Mouse (Mus musculus) midbrain, embryonic 13.5 days (tissue): Measurements from ENCODE around the gene Chrnb4. TPM values are rescaled to one million over a fixed set of nuclear protein-coding genes. Genes with fewer than 3 reads are reported as not detected.
A peak's percentile ranks its signal among the peaks of the same experiment; 100 is the strongest.

Source experiments
- ATAC-seq: fragments of 200-750 bp; cut with Nextera tagmentation; 2 replicates; pipeline ENCODE4 v1.8.0; 2017; ENCODE audit warnings: mild to moderate bottlenecking, moderate TSS enrichment, moderate library complexity
- H3K27ac ChIP-seq: fragments of 300-500 bp; sonication (generic); 2 replicates; pipeline ENCODE4 v1.5.1; 2015; ENCODE audit warnings: inconsistent platforms, mild to moderate bottlenecking, moderate library complexity
- H3K27me3 ChIP-seq: fragments of 300-500 bp; sonication (generic); 2 replicates; pipeline ENCODE4 v1.6.1; 2015; ENCODE audit warnings: mild to moderate bottlenecking, inconsistent platforms
- H3K36me3 ChIP-seq: fragments of 300-500 bp; sonication (generic); 2 replicates; pipeline ENCODE4 v1.6.1; 2015; ENCODE audit warnings: mild to moderate bottlenecking, inconsistent platforms
- H3K4me1 ChIP-seq: fragments of 300-500 bp; sonication (generic); replicated peaks from 2 replicates; pipeline ENCODE4 v1.6.1; 2015; ENCODE audit warnings: inconsistent platforms
- H3K4me2 ChIP-seq: fragments of 300-500 bp; sonication (generic); replicated peaks from 2 replicates; pipeline ENCODE4 v1.6.1; 2015; ENCODE audit warnings: moderate library complexity, mild to moderate bottlenecking, inconsistent platforms
- H3K4me3 ChIP-seq: fragments of 300-500 bp; sonication (generic); replicated peaks from 2 replicates; pipeline ENCODE4 v1.5.1; 2015; ENCODE audit warnings: mild to moderate bottlenecking, inconsistent platforms
- H3K9ac ChIP-seq: fragments of 300-500 bp; sonication (generic); replicated peaks from 2 replicates; pipeline ENCODE4 v1.6.1; 2015; ENCODE audit warnings: mild to moderate bottlenecking, inconsistent platforms
- H3K9me3 ChIP-seq: fragments of 300-500 bp; sonication (generic); 2 replicates; pipeline ENCODE4 v1.6.1; 2016; ENCODE audit warnings: mild to moderate bottlenecking, inconsistent platforms
- WGBS: fragments of 180-500 bp; shearing (Covaris S2); methylation state at CpG from one replicate; pipeline ENCODE4 v1.1.7; 2015; 5-methylcytosine and 5-hydroxymethylcytosine counted together
- polyA plus RNA-seq: library from polyadenylated mRNA; unstranded; fragments of >200 nt; fragmentation: Nextera tagmentation; extraction: Ambion mirVana; gene quantifications from 2 replicates; pipeline ENCODE4 v1.2.1, GENCODE M21; 2015

The Chrnb4 gene
- polyA plus RNA-seq: 0.89 and 0.99 TPM in 2 replicates

GRCm38 (mm10) chr9:55048211-55048880, at the start of gene Chrnb4:
Gene Chrnb4, minus strand, starts transcription at chr9:55048779.
- ATAC-seq: peak; percentile 69
- Histone ChIP-seq H3K9me3 (no peaks in the 10 kb centered on the region), H3K27me3 (peaks cover 8% of the 10 kb centered on the region), H3K4me3 (peak within 1 kb of the TSS; percentile 46), H3K4me1 (peaks cover 18% of the 10 kb centered on the region), H3K9ac (peak within 1 kb of the TSS; percentile 58), H3K36me3 (no peaks in the 10 kb centered on the region), H3K4me2 (peak within 1 kb of the TSS; percentile 72), H3K27ac (no peak within 1 kb of the TSS)
- under 1% methylated on average over 23 of the region's 23 CpGs for WGBS

DNA sequence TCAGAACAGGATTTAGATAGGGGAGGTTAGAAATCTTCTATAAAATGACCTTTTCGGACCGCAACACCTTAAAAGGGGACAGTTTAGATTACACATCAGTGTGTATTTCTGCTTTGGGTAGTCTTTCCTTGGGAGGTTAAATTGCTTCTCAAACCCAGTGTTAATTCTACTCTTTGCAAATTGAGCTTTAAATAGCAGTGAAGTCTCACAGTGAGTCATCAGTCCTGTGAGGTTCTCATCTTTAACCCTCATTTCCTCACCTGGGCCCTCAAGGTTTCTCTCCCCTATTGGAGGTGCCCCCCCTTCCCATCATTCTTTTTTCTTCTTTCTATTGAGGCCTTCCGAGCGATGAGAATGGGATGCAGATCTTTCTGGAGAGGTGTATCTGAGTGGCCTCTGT, 48.3 kb upstream of the Chrnb4 start:
- 94% methylated on average over 4 of the region's 4 CpGs for WGBS
- no peak for ATAC-seq
- Histone ChIP-seq H3K36me3 (no peaks in the 10 kb centered on the region), H3K9ac (no peak overlapping the region), H3K4me2 (no peak overlapping the region), H3K4me1 (no peaks in the 10 kb centered on the region), H3K9me3 (no peaks in the 10 kb centered on the region), H3K27me3 (no peaks in the 10 kb centered on the region), H3K27ac (no peak overlapping the region), H3K4me3 (no peak overlapping the region)

- Histone ChIP-seq H3K4me1 (no peaks in the 10 kb centered on the region), H3K4me3 (no peak overlapping the region), H3K27me3 (no peaks in the 10 kb centered on the region), H3K4me2 (no peak overlapping the region), H3K36me3 (no peaks in the 10 kb centered on the region), H3K27ac (no peak overlapping the region), H3K9ac (no peak overlapping the region), H3K9me3 (no peaks in the 10 kb centered on the region)
- 70% methylated on average over 3 of the region's 3 CpGs for WGBS
- no peak for ATAC-seq
These were observed 47.5 kb upstream of the Chrnb4 start for GRCm38 (mm10) chr9:55096033-55096432.

GRCm38 (mm10) chr9:55090141-55090540, 41.6 kb upstream of the Chrnb4 start:
- Histone ChIP-seq H3K9me3 (no peaks in the 10 kb centered on the region), H3K27me3 (no peaks in the 10 kb centered on the region), H3K4me1 (peaks cover 3% of the 10 kb centered on the region; the same call in 1 of the 2 replicates), H3K27ac (no peak overlapping the region), H3K4me2 (no peak overlapping the region), H3K4me3 (no peak overlapping the region), H3K36me3 (no peaks in the 10 kb centered on the region), H3K9ac (no peak overlapping the region)
- 45% methylated on average over 5 of the region's 5 CpGs for WGBS
- ATAC-seq: no peak

GRCm38 (mm10) chr9:55089226-55089625, 40.6 kb upstream of the Chrnb4 start:
- H3K9me3 ChIP-seq: no peaks in the 10 kb centered on the region
- peaks cover 4% of the 10 kb centered on the region for H3K4me1 ChIP-seq
- no peaks in the 10 kb centered on the region for H3K27me3 ChIP-seq
- H3K4me2 ChIP-seq: no peak overlapping the region
- no peak overlapping the region for H3K9ac ChIP-seq
- H3K36me3 ChIP-seq: no peaks in the 10 kb centered on the region
- H3K4me3 ChIP-seq: no peak overlapping the region
- 81% methylated on average over 2 of the region's 2 CpGs for WGBS
- no peak for ATAC-seq
- no peak overlapping the region for H3K27ac ChIP-seq

DNA sequence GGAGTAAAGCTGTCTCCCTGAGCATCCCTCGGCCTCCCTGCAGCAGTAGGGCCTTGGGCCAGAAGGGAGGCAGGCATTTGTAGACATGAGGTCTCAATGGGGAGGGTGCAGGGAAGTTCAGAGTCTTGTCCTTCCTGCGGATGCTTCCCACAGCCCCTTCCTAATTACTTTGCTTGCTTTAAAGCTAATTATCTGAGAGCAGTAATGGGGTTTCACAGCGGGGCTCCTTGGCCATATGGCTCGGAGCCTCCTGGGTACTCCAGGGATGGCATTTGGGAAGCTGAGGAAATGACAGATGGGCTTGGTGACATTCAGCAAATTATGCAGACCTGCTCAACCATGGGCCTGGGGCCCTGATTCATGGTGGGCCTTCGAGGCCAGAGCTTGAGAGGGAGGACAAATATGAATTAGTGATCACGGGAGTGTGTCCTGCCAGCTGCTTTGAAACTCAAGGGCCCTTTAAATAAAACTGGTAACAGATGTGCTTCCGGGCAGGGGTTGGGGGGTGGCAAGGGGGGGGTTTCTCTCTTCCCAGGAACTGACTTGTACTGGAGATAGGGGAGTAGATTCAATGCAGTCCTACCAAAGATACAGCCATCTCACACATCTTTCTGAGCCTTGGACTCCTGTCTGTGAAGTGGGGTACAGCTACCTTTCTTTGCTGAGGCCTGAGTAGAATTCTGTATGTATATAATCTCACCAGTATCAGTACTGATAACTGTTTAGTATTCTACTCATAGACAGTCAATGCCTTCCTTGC, 34.8 kb upstream of the Chrnb4 start:
- Histone ChIP-seq H3K4me3 (no peak overlapping the region), H3K27me3 (no peaks in the 10 kb centered on the region), H3K36me3 (no peaks in the 10 kb centered on the region), H3K4me2 (no peak overlapping the region), H3K9ac (no peak overlapping the region), H3K27ac (peak overlapping the region; percentile 62), H3K4me1 (peaks cover 23% of the 10 kb centered on the region), H3K9me3 (no peaks in the 10 kb centered on the region)
- peak; percentile 92 for ATAC-seq
- WGBS: 16% methylated on average over 7 of the region's 7 CpGs

DNA sequence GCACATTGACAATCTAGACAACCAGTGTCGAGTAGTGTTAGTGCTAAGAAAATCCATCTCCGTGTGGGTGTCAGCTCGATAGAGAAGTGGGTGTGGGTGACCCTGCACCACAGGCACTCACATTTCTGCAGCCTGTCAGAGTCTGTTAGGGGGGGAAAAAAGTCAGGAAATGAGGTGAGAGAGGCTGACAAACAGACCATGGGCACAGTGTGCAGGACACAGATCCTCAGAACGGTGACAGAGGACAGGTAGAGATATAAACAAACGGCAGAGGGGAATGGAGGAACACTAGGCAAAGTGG, 19.3 kb upstream of the Chrnb4 start:
- no peaks in the 10 kb centered on the region; the same call in 1 of the 2 replicates for H3K27me3 ChIP-seq
- peaks cover 25% of the 10 kb centered on the region for H3K4me1 ChIP-seq
- H3K9me3 ChIP-seq: no peaks in the 10 kb centered on the region
- no peak; the same call in 1 of the 2 replicates for ATAC-seq
- H3K9ac ChIP-seq: no peak overlapping the region
- no peaks in the 10 kb centered on the region for H3K36me3 ChIP-seq
- peak overlapping the region; percentile 25 for H3K4me2 ChIP-seq
- peak overlapping the region; percentile 51 for H3K27ac ChIP-seq
- H3K4me3 ChIP-seq: no peak overlapping the region
- 23% methylated on average over 5 of the region's 5 CpGs for WGBS

GRCm38 (mm10) chr9:55067260-55067964, 18.8 kb upstream of the Chrnb4 start:
- WGBS: 8% methylated on average over 8 of the region's 8 CpGs

DNA sequence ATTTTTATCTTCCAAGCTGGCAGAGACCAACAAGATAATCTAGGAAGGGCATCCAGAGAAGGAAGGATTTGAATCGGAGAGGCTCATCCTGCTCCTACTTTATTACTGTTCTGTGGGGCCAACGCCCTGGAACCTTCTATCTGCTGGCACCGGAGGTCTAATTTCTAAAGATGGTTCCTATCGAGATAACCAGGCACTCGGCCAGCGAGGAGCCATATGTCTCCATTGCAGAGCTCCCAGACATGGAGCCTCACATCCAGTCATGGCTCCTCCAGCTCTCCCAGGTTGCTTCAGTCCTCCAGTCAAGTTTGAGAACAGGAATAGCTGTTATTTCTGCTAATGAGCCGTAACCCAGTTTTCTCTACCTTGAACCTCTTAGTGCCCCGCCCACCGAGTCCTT, 16.7 kb upstream of the Chrnb4 start:
- H3K9me3 ChIP-seq: no peaks in the 10 kb centered on the region
- ATAC-seq: no peak
- WGBS: 91% methylated on average over 9 of the region's 9 CpGs
- H3K4me3 ChIP-seq: no peak overlapping the region
- H3K4me2 ChIP-seq: no peak overlapping the region
- no peak overlapping the region for H3K9ac ChIP-seq
- no peaks in the 10 kb centered on the region for H3K36me3 ChIP-seq
- H3K4me1 ChIP-seq: peaks cover 25% of the 10 kb centered on the region
- peaks cover 8% of the 10 kb centered on the region for H3K27me3 ChIP-seq
- no peak overlapping the region for H3K27ac ChIP-seq

More at GRCm38 (mm10) chr9:55067260-55067964, 18.8 kb upstream of the Chrnb4 start:
- peak overlapping the region; percentile 25 for H3K4me2 ChIP-seq
- peaks cover 25% of the 10 kb centered on the region for H3K4me1 ChIP-seq
- H3K27me3 ChIP-seq: peaks cover 2% of the 10 kb centered on the region; the same call in 1 of the 2 replicates
- no peaks in the 10 kb centered on the region for H3K9me3 ChIP-seq
- peak; percentile 92 for ATAC-seq
- H3K4me3 ChIP-seq: no peak overlapping the region
- no peaks in the 10 kb centered on the region for H3K36me3 ChIP-seq
- peak overlapping the region; percentile 51; the same call in 1 of the 2 replicates for H3K27ac ChIP-seq
- H3K9ac ChIP-seq: no peak overlapping the region

DNA sequence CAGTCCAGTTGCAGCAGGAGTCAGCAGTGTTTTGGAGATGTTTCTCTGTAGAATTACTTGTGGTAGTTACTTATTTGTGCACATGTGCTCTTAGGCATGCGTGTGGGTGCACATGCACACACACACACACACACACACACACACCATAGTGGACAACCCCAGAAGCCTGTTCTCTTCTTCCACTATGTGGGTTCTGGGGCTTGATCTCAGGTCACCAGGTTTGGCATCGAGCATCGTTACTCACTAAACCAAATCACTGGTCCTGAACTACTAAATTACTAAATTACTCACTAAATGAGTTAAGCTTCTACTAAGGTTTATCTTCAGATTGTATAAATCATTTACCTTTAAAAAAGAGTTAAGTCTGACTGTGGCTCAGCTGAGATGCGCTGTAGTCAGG, 9.5 kb upstream of the Chrnb4 start:
- no peak overlapping the region for H3K4me2 ChIP-seq
- no peaks in the 10 kb centered on the region for H3K36me3 ChIP-seq
- H3K4me3 ChIP-seq: no peak overlapping the region
- H3K4me1 ChIP-seq: no peaks in the 10 kb centered on the region
- 92% methylated on average over 4 of the region's 4 CpGs for WGBS
- ATAC-seq: no peak
- no peaks in the 10 kb centered on the region for H3K9me3 ChIP-seq
- H3K9ac ChIP-seq: no peak overlapping the region
- H3K27me3 ChIP-seq: peaks cover 8% of the 10 kb centered on the region
- H3K27ac ChIP-seq: no peak overlapping the region

GRCm38 (mm10) chr9:55055386-55055930, 6.9 kb upstream of the Chrnb4 start:
- no peak for ATAC-seq
- H3K4me2 ChIP-seq: no peak overlapping the region
- no peaks in the 10 kb centered on the region for H3K9me3 ChIP-seq
- H3K9ac ChIP-seq: no peak overlapping the region
- no peaks in the 10 kb centered on the region for H3K36me3 ChIP-seq
- H3K27me3 ChIP-seq: no peaks in the 10 kb centered on the region; the same call in 1 of the 2 replicates
- H3K4me1 ChIP-seq: no peaks in the 10 kb centered on the region
- no peak overlapping the region for H3K27ac ChIP-seq
- WGBS: 79% methylated on average over 2 of the region's 2 CpGs
- no peak overlapping the region for H3K4me3 ChIP-seq

DNA sequence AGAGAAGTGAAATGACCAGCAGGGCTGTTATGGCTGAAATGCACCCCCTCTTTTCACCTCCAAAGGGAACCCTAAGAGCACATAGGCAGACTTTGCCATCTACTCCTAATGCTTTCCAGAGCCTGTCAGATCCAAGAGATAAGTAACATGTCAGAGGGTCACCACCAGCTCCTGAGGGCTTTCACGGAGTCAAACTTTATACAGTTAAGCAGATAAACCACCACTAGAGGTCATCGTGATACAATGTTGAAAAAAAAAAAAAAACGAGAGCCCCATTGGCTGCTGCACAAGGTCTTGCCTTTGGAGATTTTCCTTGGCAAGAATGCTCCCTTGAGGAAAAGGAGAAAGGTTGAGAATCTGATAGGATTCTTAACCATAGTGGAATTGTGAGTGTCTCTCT, 1.8 kb downstream of the Chrnb4 start:
- no peaks in the 10 kb centered on the region for H3K36me3 ChIP-seq
- H3K9me3 ChIP-seq: no peaks in the 10 kb centered on the region
- H3K4me1 ChIP-seq: peaks cover 18% of the 10 kb centered on the region
- no peak overlapping the region for H3K4me2 ChIP-seq
- no peak overlapping the region for H3K9ac ChIP-seq
- peaks cover 11% of the 10 kb centered on the region for H3K27me3 ChIP-seq
- no peak for ATAC-seq
- H3K27ac ChIP-seq: no peak overlapping the region
- 1% methylated on average over 3 of the region's 3 CpGs for WGBS
- H3K4me3 ChIP-seq: no peak overlapping the region
